Mouse (Mus musculus) intestine, embryonic 16.5 days (tissue): ENCODE results near the gene Ppp6r1. TPM values are rescaled to one million over a fixed set of nuclear protein-coding genes. Genes with fewer than 3 reads are reported as not detected.
A peak's percentile ranks its signal among the peaks of the same experiment; 100 is the strongest.

Experiments
- ATAC-seq: fragments of 200-750 bp; cut with Nextera tagmentation; 2 replicates; pipeline ENCODE4 v1.8.0; 2017; ENCODE audit warnings: moderate TSS enrichment, moderate library complexity
- H3K27ac ChIP-seq: fragments of 300-500 bp; sonication (generic); 2 replicates; pipeline ENCODE4 v1.5.1; 2014; ENCODE audit warnings: mild to moderate bottlenecking, low read length
- H3K27me3 ChIP-seq: fragments of 300-500 bp; sonication (generic); replicated peaks from 2 replicates; pipeline ENCODE4 v1.6.1; 2014; ENCODE audit warnings: low read length, control low read depth, mixed read lengths; ENCODE audit not compliant: control insufficient read depth, insufficient read depth
- H3K36me3 ChIP-seq: fragments of 300-500 bp; sonication (generic); 2 replicates; pipeline ENCODE4 v1.6.1; 2014; ENCODE audit warnings: low read length, control low read depth; ENCODE audit not compliant: control insufficient read depth, insufficient read depth
- H3K4me1 ChIP-seq: fragments of 300-500 bp; sonication (generic); 2 replicates; pipeline ENCODE4 v1.6.1; 2014; ENCODE audit warnings: low read length, control low read depth, mixed read lengths; ENCODE audit not compliant: control insufficient read depth, insufficient read depth
- H3K4me2 ChIP-seq: fragments of 300-500 bp; sonication (generic); 2 replicates; pipeline ENCODE4 v1.6.1; 2014; ENCODE audit warnings: low read depth, low read length, control low read depth
- H3K4me3 ChIP-seq: fragments of 300-500 bp; sonication (generic); 2 replicates; pipeline ENCODE4 v1.5.1; 2014; ENCODE audit warnings: mild to moderate bottlenecking, low read length
- H3K9ac ChIP-seq: fragments of 300-500 bp; sonication (generic); 2 replicates; pipeline ENCODE4 v1.6.1; 2014; ENCODE audit warnings: low read depth, low read length
- H3K9me3 ChIP-seq: fragments of 300-500 bp; sonication (generic); 2 replicates; pipeline ENCODE4 v1.6.1; 2016; ENCODE audit warnings: low read length, control low read depth; ENCODE audit not compliant: control insufficient read depth
- WGBS: fragments of 180-500 bp; shearing (Covaris S2); extraction: QIAGEN DNeasy Blood & Tissue Kit; methylation state at CpG from one replicate; pipeline ENCODE4 v1.1.7; 2014; 5-methylcytosine and 5-hydroxymethylcytosine counted together
- polyA plus RNA-seq: library from polyadenylated mRNA; unstranded; fragments of >200 nt; fragmentation: Nextera tagmentation; extraction: Ambion mirVana; gene quantifications from 2 replicates; pipeline ENCODE4 v1.2.1, GENCODE M21; 2015

Gene Ppp6r1
- polyA plus RNA-seq, 1 experiment from 2014 or later: 2.9 TPM

GRCm38 (mm10) chr7:4653351-4653750, 5.5 kb downstream of the Ppp6r1 start:
- peaks cover 32% of the 10 kb centered on the region for H3K4me1 ChIP-seq
- H3K4me2 ChIP-seq: no peak overlapping the region
- no peaks in the 10 kb centered on the region for H3K9me3 ChIP-seq
- no peaks in the 10 kb centered on the region for H3K27me3 ChIP-seq
- 0 out of 2 replicates have a peak overlapping the region, but pooled peaks have one; percentile 8 for H3K27ac ChIP-seq
- H3K9ac ChIP-seq: 0 out of 2 replicates have a peak overlapping the region, but pooled peaks have one; percentile 0
- H3K4me3 ChIP-seq: no peak overlapping the region
- no peak for ATAC-seq
- no peaks in the 10 kb centered on the region for H3K36me3 ChIP-seq
- WGBS: 84% methylated on average over 5 of the region's 5 CpGs

- H3K36me3 ChIP-seq: no peaks in the 10 kb centered on the region
- no peaks in the 10 kb centered on the region for H3K27me3 ChIP-seq
- H3K4me3 ChIP-seq: no peak overlapping the region
- H3K9ac ChIP-seq: no peak overlapping the region
- no peak overlapping the region for H3K4me2 ChIP-seq
- no peak overlapping the region for H3K27ac ChIP-seq
- 85% methylated on average over 5 of the region's 5 CpGs for WGBS
- no peak for ATAC-seq
- no peaks in the 10 kb centered on the region for H3K9me3 ChIP-seq
- peaks cover 30% of the 10 kb centered on the region for H3K4me1 ChIP-seq
Measured at GRCm38 (mm10) chr7:4652726-4653125, 6.1 kb downstream of the Ppp6r1 start.

- Histone ChIP-seq H3K4me2 (no peak overlapping the region), H3K4me3 (no peak overlapping the region), H3K27me3 (no peaks in the 10 kb centered on the region), H3K4me1 (peaks cover 21% of the 10 kb centered on the region), H3K9me3 (no peaks in the 10 kb centered on the region), H3K27ac (no peak overlapping the region), H3K9ac (no peak overlapping the region), H3K36me3 (no peaks in the 10 kb centered on the region)
- WGBS: 71% methylated on average over 8 of the region's 8 CpGs
- peak; percentile 59 for ATAC-seq
Measured at GRCm38 (mm10) chr7:4651581-4651980, 7.2 kb downstream of the Ppp6r1 start.

- Histone ChIP-seq H3K9me3 (no peaks in the 10 kb centered on the region), H3K27ac (no peak overlapping the region), H3K27me3 (no peaks in the 10 kb centered on the region), H3K4me2 (no peak overlapping the region), H3K9ac (no peak overlapping the region), H3K4me3 (no peak overlapping the region), H3K36me3 (peaks cover 7% of the 10 kb centered on the region), H3K4me1 (peaks cover 6% of the 10 kb centered on the region; the same call in 1 of the 2 replicates)
- 87% methylated on average over 2 of the region's 2 CpGs for WGBS
- ATAC-seq: no peak
Measured at GRCm38 (mm10) chr7:4647992-4648391, 10.8 kb downstream of the Ppp6r1 start.

- H3K9ac ChIP-seq: no peak overlapping the region
- H3K4me2 ChIP-seq: no peak overlapping the region
- WGBS: 45% methylated on average over 6 of the region's 6 CpGs
Measured at GRCm38 (mm10) chr7:4647291-4647690, 11.5 kb downstream of the Ppp6r1 start.

GRCm38 (mm10) chr7:4646806-4647205, 12.0 kb downstream of the Ppp6r1 start:
- no peak overlapping the region for H3K4me3 ChIP-seq
- H3K36me3 ChIP-seq: peaks cover 12% of the 10 kb centered on the region
- no peaks in the 10 kb centered on the region for H3K27me3 ChIP-seq
- no peak overlapping the region for H3K4me2 ChIP-seq
- H3K9ac ChIP-seq: no peak overlapping the region
- H3K4me1 ChIP-seq: 0 out of 2 replicates have a peak, but pooled peaks cover 3% of the 10 kb centered on the region
- ATAC-seq: no peak
- no peaks in the 10 kb centered on the region for H3K9me3 ChIP-seq
- WGBS: 84% methylated on average over 3 of the region's 3 CpGs
- H3K27ac ChIP-seq: no peak overlapping the region; the same call in 1 of the 2 replicates

More at GRCm38 (mm10) chr7:4647291-4647690, 11.5 kb downstream of the Ppp6r1 start:
- H3K4me3 ChIP-seq: no peak overlapping the region
- peak; percentile 66; the same call in 1 of the 2 replicates for ATAC-seq
- no peaks in the 10 kb centered on the region for H3K9me3 ChIP-seq
- peaks cover 3% of the 10 kb centered on the region; the same call in 1 of the 2 replicates for H3K4me1 ChIP-seq
- peaks cover 12% of the 10 kb centered on the region for H3K36me3 ChIP-seq
- no peak overlapping the region for H3K27ac ChIP-seq
- H3K27me3 ChIP-seq: no peaks in the 10 kb centered on the region

GRCm38 (mm10) chr7:4643225-4643624, 15.6 kb downstream of the Ppp6r1 start:
- peaks cover 31% of the 10 kb centered on the region for H3K36me3 ChIP-seq
- no peaks in the 10 kb centered on the region for H3K9me3 ChIP-seq
- H3K27me3 ChIP-seq: no peaks in the 10 kb centered on the region
- no peak overlapping the region for H3K9ac ChIP-seq
- no peak overlapping the region for H3K4me3 ChIP-seq
- 0 out of 2 replicates have a peak, but pooled peaks cover 3% of the 10 kb centered on the region for H3K4me1 ChIP-seq
- 93% methylated on average over 6 of the region's 6 CpGs for WGBS
- H3K4me2 ChIP-seq: no peak overlapping the region
- ATAC-seq: no peak
- no peak overlapping the region for H3K27ac ChIP-seq

GRCm38 (mm10) chr7:4641956-4642355, 16.9 kb downstream of the Ppp6r1 start:
- Histone ChIP-seq H3K36me3 (peaks cover 35% of the 10 kb centered on the region), H3K4me2 (no peak overlapping the region), H3K9me3 (no peaks in the 10 kb centered on the region), H3K27me3 (no peaks in the 10 kb centered on the region), H3K9ac (no peak overlapping the region), H3K27ac (no peak overlapping the region), H3K4me1 (no peaks in the 10 kb centered on the region), H3K4me3 (no peak overlapping the region)
- no peak for ATAC-seq
- WGBS: 79% methylated on average over 7 of the region's 7 CpGs

GRCm38 (mm10) chr7:4641155-4641554, 17.7 kb downstream of the Ppp6r1 start:
- Histone ChIP-seq H3K27ac (no peak overlapping the region), H3K9ac (no peak overlapping the region), H3K4me1 (no peaks in the 10 kb centered on the region), H3K36me3 (peaks cover 36% of the 10 kb centered on the region), H3K4me2 (no peak overlapping the region), H3K9me3 (no peaks in the 10 kb centered on the region), H3K4me3 (no peak overlapping the region), H3K27me3 (no peaks in the 10 kb centered on the region)
- WGBS: 81% methylated on average over 11 of the region's 11 CpGs
- ATAC-seq: no peak

GRCm38 (mm10) chr7:4636179-4636578, 22.6 kb downstream of the Ppp6r1 start:
- H3K9ac ChIP-seq: no peak overlapping the region
- H3K36me3 ChIP-seq: peaks cover 49% of the 10 kb centered on the region
- no peak overlapping the region for H3K4me3 ChIP-seq
- ATAC-seq: no peak
- WGBS: 89% methylated on average over 4 of the region's 4 CpGs
- no peak overlapping the region for H3K27ac ChIP-seq
- H3K4me1 ChIP-seq: no peaks in the 10 kb centered on the region
- no peaks in the 10 kb centered on the region for H3K9me3 ChIP-seq
- H3K27me3 ChIP-seq: no peaks in the 10 kb centered on the region
- no peak overlapping the region for H3K4me2 ChIP-seq
